Mouse (Mus musculus) fibroblast of lung, adult 2 months (primary cell): ENCODE data around the gene Sez6.

ENCODE experiments used
- DNase-seq: peaks from one replicate; pipeline ENCODE4 v3.0.0-alpha.2; 2011; ENCODE audit warnings: low read depth

The Sez6 gene

DNA sequence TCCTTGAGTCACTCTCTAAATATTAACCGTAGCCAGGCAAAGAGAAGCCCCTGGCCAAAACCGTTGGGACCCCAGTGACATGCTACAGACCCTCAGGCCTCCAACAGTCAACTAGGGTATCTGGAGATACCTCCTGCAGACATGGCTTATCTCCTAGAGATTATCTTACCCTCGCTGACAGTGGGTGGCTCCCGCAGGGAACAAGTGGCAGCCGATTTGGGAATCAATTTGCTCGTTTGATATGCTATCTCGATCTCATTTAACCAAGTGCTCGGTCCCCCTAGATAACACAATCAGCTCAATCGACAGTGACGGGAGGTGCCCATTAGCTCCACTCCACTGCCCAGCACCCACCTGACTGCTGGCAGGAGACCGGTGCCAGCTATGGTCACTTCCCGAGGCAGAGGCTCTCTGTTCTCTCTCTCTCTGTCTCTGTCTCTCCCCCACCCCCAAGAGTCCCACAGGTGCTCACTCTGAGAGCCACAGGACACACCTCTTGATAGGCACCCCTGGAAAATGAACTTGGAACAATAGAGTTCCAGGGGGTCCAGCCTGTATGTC, 19.6 kb downstream of the Sez6 start:
- no peak for DNase-seq

DNA sequence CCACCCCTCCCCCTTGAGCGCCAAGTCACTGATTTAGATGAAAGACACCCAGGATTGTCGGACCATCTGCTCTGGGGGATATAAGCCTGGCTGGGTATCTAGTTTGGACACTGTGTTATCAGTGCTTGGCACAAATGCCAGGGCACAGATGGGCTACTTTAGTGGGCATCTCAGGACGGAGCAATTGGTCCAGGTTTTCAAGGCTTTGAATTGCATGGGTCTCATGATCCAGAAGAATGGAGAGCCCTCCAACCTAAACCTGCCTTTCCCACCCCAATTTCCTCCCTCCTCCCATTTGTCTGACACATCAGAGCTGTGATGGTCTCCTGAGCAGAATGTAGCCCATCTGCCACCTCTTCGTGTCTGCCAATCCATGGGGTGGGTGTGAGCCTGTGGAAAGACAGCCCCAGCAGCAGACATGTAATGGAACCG, 20.2 kb downstream of the Sez6 start:
- no peak for DNase-seq

DNA sequence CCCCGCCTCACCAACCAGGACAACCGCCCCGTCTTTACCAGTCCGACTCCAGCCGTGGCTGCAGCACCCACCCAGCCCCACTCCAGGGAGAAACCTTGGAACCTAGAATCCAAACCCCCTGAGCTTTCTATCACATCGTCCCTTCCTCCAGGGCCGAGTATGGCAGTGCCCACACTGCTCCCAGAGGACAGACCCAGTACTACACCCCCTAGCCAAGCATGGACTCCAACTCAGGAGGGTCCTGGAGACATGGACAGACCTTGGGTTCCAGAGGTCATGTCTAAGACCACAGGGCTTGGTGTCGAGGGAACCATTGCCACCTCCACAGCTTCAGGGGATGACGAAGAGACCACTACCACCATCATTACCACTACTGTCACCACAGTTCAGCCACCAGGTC, 23.1 kb downstream of the Sez6 start:
- no peak for DNase-seq

DNA sequence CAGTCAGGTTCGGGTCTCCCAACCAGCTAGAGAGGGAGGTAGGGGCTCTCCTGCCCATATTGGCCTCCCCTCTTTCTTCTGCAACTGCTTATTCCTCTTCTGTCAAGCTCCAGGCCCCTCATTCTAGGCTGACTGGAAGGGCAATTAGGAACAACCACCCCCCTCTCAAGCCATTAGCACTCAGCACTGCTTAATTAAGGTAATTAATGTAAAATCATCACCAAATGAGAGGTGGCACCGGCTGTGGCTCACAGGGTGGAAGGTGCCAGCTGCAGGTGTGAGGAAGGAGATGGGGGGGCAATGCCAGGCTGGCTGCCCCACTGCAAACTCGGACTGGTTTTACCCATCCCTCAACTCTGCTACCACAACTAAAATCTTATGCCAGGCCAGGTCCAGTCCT, 25.8 kb downstream of the Sez6 start:
- DNase-seq: no peak

DNA sequence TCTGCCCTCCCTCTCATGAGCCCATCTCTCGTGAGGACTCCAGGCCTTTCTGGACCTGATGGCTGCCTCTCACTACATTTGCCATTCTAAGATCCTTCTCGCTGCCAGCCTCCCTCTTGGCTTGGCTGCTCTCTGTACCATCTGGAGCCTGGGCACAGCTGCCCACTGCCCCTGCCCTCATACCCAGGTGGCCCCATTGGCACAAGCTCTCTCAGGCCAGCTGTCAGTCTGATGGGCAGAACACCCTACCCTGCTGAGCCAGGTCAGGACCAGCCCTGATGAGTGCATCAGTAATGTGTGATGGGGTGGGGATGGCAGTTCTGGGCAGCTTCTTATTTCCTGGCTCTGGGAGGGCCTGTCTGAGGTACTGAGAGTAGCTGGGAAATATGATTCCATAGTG, 27.7 kb downstream of the Sez6 start:
- DNase-seq: no peak

DNA sequence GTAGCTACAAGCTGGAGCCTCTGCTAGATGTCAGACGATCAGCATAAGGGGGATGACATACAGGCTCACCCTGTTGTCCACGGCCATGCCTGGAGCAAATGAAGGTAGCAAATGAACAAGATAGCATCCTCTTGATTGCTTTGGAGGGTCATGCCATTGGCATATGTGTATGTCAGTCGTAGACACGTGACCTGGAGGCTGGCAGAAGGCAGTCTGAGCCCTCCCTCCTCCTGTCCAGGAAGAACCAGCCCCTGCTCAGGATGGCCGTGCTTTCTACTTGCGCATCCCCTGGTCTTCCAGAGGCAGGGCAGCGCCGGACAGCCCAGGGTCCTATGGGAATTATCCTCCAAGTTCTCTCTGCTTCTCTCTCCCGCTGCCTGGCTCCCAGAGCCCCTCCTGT, 28.3 kb downstream of the Sez6 start:
- DNase-seq: no peak

DNA sequence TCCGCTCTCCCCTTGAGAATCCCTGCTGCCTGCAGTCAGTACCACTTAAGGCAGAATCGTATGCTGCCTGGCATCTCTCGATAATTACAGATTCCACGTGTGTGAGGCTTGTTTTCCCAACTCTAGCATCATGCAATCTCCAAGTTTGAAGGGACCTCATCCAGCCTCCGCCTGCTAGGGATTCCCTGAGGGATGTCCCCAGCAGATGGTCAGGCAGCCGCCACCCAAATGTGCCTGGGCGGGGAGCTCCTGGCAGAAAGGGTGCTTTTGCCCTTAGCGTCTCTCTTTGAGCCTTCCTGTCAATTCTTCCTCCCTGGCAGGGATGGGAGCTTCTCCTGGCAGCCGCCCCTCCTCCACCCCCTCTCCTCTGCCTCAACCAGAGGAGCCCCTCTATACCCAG, 29.6 kb downstream of the Sez6 start:
- DNase-seq: no peak

DNA sequence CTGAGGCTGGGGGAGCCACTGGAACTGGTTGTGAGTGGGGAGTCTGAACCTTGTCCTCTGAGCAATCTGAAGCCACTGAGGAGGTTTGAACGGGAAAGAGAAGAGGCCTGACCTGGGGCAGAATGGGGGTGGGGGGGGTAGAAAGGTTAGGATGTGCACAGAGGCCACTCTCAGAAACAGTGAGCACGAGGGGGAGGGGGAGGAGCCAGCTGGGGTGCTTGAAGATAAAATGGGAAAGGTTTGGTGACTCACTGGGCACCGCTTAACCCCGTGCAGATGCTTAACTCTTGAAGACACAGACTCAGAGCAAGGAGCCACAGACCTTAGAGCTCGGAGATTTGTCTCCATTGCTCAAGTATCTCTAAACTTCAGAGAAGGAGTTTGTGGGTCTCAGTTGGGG, 30.3 kb downstream of the Sez6 start:
- no peak for DNase-seq

DNA sequence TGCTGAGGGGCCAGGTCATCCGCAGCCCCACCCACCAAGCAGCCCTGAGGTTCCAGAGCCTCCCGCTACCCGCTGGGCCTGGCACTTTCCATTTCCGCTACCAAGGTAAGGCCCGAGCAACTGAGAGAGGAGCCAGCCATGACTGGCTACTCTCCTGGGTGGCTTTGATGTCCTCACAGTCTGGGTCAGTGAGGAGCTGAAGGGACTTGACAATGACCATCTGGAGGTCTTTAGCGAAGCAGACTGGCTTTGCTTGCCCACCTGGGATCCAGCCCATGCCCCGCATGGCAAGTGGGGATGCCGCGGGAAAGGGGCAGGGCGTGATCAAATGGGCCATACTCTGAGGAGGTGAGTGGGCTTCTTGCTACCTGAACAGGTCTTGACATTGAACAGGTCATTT, 32.3 kb downstream of the Sez6 start:
- DNase-seq: no peak

DNA sequence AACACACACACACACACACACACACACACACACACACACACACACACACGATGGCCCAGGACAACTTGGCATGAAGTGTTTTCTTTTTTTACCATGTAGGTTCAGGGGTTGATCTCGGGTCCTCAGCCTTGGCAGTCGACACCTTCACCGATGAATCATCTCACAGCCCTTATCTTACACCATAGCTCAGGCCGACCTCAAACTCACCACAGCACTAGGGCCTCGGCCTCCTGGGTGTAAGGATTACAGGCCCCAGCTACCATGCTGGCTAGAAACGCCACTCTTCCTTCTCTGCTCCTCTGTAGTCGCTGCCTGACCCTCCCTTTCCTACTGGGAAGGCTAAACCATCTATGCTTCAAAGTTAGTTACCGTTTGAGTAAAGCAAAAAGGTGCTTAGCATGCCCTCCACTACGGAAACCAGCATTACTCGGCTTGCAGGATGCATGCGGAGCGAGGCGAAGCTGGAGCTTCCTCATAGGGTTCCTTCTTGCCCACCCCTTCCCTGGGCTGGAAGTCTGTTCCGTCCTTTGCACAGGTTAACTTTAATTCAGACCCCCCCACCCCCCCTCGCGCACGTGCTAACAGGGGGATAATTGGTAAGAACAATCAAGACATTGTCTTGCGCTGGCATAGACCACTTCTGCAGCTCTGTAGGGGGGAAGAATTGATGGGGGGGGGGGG, 34.0 kb downstream of the Sez6 start:
- DNase-seq: no peak

DNA sequence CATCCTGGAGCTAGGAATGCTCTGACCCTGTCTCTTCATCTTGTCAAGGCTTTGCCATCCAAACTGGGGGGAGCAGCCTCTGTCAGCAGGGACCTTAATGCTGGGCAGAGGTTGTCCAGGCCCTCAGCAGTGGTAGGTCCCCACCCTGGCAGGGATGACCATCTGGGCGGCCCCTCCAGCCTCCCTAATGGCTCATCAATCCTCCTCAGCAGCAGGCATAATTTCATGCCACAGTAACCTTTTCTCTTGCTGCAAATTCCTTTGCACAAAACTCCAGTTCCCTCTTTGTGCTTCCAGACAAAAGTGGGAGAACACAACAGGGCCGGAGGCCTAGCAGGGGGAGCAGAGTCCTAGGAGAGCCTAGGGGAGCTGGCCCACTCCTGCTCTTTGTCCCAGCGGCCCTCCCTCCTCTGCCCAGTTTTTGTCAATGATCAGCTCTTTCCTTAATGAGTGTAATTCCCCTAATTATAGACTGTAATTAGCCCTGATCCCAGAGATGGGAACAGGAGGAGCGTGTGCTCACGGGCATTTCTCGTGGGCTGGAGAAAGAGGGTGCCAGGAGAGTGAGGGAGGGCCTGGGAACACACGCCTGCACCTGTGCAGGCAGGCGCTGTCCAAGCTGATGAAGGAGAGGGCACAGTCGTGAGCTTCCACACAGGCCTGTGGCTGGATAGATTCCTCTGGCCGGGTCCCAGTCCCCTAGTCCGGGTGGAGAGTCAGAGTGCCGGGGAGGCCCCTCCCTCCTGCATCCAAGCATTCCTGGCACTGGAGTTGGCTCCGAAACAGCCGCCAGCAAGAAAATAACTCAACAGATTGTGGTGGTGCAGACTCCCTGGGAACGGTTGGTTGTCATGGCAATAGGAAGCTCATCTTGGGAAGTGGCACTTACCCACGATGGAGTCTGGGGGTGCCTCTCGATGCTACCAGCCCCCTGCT, 34.8 kb downstream of the Sez6 start:
- DNase-seq: no peak

DNA sequence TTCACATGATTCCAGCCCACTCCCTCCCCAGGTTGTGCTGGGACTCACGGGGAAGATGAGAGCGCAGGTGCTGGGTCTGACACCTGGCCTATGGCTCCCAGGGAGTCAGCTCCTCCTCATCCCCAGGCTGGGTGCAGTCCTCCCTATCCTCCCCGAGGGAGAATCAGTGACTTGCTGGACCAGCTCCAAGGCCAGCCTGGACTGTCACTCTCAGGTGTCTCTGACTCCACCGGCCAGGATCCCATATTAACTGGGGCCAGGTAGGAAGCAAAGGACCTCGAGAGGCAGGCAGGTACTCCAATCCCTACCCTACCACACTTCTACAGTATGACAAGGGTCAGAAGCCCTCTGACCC, 35.4 kb downstream of the Sez6 start:
- no peak for DNase-seq

DNA sequence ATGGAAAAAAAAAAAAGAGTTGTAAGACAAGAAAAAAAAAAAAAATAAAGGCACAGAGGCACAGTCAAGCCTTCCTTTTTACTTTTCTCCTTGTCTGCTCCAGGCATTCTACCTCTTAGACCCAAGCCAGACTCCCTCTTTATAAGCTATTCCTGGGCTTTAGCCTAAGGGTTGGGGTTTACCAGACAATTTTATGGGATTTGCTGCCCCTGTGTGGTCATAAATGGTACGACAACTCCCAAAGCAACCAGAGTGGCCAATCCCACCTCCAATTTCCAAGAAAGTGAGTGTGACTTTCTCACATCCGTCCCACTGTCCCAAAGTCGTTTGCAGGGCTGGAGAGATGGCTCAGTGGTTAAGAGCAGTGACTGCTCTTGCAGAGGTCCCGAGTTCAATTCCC, 36.5 kb downstream of the Sez6 start:
- DNase-seq: no peak

DNA sequence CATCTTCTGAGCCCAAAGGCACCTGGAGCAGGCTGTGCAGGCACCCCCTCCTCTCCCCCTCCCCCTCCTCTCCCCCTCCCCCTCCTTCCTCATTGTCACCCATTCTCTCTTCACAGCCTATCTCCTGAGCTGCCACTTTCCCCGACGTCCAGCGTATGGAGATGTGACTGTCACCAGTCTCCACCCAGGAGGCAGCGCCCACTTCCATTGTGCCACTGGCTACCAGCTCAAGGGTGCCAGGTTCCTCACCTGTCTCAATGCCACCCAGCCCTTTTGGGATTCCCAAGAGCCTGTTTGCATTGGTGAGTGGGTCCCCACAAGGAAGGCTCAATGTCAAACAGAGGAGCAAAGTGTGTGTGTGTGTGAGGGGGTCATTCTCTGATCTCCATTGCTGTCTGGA, 38.2 kb downstream of the Sez6 start:
- no peak for DNase-seq

DNA sequence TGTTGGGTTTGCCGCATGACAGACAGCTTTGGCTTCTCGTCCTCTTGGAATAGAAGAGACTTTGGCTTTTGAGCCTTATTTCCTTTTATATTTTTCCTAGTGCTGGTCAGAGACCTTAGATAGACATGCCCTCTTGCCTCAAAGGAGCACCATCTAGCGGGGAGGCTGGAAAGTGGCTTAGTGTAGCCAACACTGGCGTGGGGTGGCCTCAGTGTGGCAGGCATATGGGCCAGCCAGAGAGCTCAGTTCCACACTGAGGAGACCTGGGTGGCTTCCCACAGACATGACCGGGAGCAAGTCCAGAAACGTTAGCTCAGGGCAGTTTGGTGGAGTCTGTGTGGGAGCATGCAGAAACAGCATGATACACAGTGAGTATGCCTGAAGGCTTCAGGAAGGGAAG, 40.1 kb downstream of the Sez6 start:
- DNase-seq: no peak

DNA sequence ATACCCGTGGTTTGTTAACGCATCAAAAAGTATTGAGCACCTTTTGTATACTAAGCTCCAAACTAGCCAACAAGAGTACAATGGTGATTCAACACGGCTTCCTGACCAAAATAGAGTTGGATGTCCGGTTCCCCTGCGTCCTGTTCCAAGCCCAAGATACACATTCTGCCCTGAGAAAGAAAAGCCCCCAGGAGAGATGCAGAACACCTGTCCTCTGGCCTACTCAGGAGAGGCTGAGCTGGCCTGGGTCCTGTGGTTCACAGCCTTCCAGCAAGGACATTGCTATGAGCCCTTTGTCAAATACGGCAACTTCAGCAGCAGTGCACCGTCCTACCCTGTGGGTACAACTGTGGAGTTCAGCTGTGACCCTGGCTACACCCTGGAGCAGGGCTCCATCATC, 42.9 kb downstream of the Sez6 start:
- no peak for DNase-seq

DNA sequence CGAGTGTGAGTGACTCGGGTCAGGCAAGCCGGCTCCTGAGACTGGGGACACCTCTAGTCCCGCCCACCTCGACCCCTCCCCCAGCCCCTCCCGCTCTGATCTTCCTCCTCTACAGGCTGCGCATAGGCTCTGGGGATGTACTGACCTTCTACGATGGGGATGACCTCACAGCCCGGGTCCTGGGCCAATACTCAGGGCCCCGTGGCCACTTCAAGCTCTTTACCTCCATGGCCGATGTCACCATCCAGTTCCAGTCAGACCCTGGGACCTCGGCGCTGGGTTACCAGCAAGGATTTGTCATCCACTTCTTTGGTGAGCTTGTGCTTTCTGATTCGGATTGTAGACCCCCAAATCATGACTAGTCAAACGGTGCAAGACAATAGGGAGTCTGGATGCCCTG, 43.7 kb downstream of the Sez6 start:
- no peak for DNase-seq

DNA sequence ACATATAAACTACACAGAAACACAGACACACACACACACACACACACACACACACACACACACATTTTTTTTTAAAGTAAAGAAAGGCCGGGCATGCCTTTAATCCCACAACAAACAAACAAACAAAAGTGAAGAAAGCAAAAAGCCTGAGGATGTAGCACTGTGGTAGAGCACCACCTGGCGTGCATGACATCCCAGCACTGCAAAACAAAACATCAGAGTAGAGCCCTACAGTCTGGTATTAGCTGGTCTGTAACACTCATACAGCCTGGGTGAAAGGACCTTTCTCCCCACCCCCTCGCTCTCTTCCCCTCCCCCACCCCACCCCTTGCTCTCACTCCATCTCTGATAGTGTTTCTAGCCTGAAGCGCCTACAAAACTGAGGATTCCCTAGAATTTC, 45.3 kb downstream of the Sez6 start:
- no peak for DNase-seq

DNA sequence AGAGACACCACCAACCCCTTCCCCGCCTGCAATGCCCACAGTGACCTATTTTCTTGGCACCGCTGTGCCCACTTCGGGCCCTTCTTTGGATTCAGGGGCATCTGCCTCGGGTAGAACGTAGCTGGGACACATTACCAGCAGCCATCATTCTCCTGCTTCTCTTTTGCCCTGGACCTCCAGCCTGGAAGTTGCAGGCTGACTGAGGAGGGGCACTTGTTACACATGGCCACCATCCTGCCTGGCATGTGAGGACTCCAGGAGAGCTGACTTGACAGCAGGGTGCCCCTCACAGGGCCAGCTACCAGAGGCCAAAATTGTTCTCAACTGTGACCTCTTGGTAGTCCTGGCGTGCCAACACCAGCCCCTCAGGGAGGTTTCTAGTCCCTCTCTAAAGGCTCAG, 47.6 kb downstream of the Sez6 start:
- DNase-seq: no peak

DNA sequence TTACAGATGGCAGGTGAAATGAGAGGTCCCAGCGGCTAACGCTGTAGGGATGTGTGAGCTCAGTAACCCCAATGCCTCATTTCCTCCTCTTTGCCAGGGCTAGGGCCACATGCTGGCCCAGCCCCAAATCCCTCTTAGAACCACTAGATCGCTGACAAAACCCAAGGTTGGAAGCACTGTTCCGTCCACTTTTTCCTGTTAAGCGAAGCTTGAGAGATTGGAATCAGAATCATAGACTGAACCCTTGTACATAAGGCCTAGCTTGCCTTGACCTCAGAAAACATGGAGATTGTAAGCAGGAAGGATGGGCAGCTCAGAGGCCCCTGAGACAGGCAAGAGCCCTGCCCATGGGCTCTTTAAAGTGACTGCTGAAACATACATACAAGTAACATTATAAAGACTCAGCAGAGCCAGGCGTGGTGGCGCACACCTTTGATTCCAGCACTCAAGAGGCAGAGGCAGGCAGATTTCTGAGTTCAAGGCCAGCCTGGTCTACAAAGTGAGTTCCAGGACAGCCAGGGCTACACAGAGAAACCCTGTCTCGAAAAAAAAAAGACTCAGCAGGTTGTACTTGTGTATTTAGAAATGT, 48.7 kb downstream of the Sez6 start:
- no peak for DNase-seq

DNA sequence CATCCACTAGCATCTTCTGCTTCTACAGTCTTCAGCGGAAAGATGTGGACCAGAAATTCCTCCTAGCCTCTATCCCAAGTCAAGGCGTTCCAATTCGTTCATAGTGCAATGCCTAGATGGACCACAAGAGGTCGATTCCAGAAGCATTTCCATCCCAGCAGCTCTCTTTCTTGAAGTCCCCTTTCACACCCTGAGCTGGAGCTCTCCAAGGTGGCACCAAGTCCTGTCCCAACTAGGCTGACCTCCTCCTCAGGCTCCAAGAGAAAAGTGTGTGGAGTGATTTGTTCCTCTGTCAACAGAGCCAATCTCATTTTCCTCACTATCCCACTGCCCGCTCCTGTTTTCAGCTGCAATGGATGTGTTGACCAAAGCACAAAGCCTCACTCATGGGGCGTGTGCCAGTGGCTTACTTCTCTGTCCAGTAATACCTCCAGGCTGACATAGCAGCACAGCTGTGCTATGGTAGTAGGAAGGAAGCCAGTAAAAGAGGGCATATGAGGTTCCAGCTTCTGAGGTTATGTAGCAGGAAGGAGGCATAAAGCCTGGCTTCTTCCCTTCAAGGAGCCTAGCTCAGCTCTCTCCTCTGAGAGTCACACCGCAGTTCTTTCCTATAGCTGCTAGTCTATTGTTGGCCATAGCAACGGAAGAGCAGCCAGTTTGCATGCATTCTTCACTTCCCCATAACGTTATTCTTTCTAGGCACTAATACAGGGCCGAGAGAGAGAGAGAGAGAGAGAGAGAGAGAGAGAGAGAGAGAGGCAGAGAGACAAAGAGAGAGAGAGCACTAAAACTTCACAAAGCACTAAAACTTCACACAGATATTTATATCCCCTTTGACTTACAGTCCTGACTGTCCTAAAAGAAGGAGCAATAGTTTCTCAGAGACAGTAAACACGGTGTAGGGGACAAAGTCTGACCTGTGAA, 49.9 kb downstream of the Sez6 start:
- DNase-seq: peak; percentile 62
